Mouse (Mus musculus): ENCODE measurements around the gene Foxi3. TPM values are rescaled to one million over a fixed set of nuclear protein-coding genes. Genes with fewer than 3 reads are reported as not detected.

Foxi3 gene
- not detected in 2 replicates for polyA plus RNA-seq (2012; ENCODE audit: insufficient read depth, insufficient read length, low replicate concordance, missing spikeins)

- Histone ChIP-seq H3K27ac (ENCODE audit: insufficient read depth, low read depth, low read length) (no peak within 1 kb of the TSS), H3K4me1 (ENCODE audit: control insufficient read depth, insufficient read depth, low read length) (peaks cover 12% of the 10 kb centered on the region), H3K4me3 (ENCODE audit: insufficient read depth, low read depth, low read length) (peak within 1 kb of the TSS; percentile 3; the same call in 1 of the 2 replicates)
- 2% methylated on average over 67 of the region's 67 CpGs for WGBS
- TF ChIP-seq POLR2A (IDR thresholded peaks at IDR 0.05; ENCODE audit: insufficient read depth, low read depth, low read length) (no peak), CTCF (IDR thresholded peaks at IDR 0.05; ENCODE audit: insufficient read depth, low read depth, low read length) (no peak)
Measured at GRCm38 (mm10) chr6:70956285-70956912, at the start of gene Foxi3. Gene Foxi3, plus strand, starts transcription at chr6:70956531.

GRCm38 (mm10) chr6:70909572-70909971 is 46.8 kb upstream of the Foxi3 start:
- H3K4me3 ChIP-seq (ENCODE audit: insufficient read depth, low read depth, low read length), result no peak overlapping the region
- no peak for TF ChIP-seq CTCF (IDR thresholded peaks at IDR 0.05; ENCODE audit: insufficient read depth, low read depth, low read length)
- TF ChIP-seq POLR2A (IDR thresholded peaks at IDR 0.05; ENCODE audit: insufficient read depth, low read depth, low read length), result no peak
- WGBS, result 96% methylated on average over 7 of the region's 7 CpGs
- no peak overlapping the region for H3K27ac ChIP-seq (ENCODE audit: insufficient read depth, low read depth, low read length)
- no peaks in the 10 kb centered on the region; the same call in 1 of the 2 replicates for H3K4me1 ChIP-seq (ENCODE audit: control insufficient read depth, insufficient read depth, low read length)

GRCm38 (mm10) chr6:70910285-70910684 is 46.0 kb upstream of the Foxi3 start:
- Histone ChIP-seq H3K4me3 (ENCODE audit: insufficient read depth, low read depth, low read length) (no peak overlapping the region), H3K27ac (ENCODE audit: insufficient read depth, low read depth, low read length) (no peak overlapping the region), H3K4me1 (ENCODE audit: control insufficient read depth, insufficient read depth, low read length) (no peaks in the 10 kb centered on the region; the same call in 1 of the 2 replicates)
- no peak for TF ChIP-seq CTCF (IDR thresholded peaks at IDR 0.05; ENCODE audit: insufficient read depth, low read depth, low read length)
- TF ChIP-seq POLR2A (IDR thresholded peaks at IDR 0.05; ENCODE audit: insufficient read depth, low read depth, low read length), result no peak
- 77% methylated on average over 4 of the region's 4 CpGs for WGBS

DNA sequence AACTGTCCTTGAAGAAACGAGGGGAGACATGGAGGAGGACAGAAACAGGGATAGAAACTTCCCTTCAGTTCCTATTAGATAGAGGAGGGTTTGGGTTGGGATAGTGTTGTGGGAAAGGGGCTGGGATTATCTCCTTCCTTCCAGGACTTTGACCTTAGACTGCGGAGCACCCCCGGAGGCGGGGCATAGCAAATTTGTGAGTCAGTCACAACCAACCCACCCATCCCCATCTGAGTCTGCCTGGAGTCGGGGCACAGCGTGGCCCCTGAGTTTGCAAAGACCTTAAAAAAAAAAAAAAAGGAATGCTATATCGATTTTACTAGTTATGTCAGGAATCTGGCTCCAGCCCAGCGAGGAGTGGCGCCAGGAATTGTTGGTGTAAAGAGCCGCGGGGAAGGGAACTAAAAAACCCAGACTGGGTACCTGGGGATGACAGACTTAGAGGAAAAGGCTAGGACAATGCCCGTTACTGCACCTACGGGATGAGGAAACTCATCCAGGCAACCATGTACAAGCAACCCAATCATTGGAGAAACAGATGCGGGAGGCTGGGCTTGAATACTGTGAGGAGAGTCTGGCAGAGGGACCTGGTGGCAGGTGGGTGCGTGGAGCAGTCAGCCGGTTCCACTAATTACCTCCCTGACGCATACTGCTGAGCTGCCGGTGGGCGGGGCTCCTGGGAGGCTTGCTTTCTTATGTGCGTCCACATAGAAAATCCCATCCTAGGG is 44.5 kb upstream of the Foxi3 start:
- Histone ChIP-seq H3K27ac (ENCODE audit: insufficient read depth, low read depth, low read length) (no peak overlapping the region), H3K4me3 (ENCODE audit: insufficient read depth, low read depth, low read length) (no peak overlapping the region), H3K4me1 (ENCODE audit: control insufficient read depth, insufficient read depth, low read length) (no peaks in the 10 kb centered on the region; the same call in 1 of the 2 replicates)
- no peak for TF ChIP-seq CTCF (IDR thresholded peaks at IDR 0.05; ENCODE audit: insufficient read depth, low read depth, low read length)
- no peak for TF ChIP-seq POLR2A (IDR thresholded peaks at IDR 0.05; ENCODE audit: insufficient read depth, low read depth, low read length)
- WGBS, result 9% methylated on average over 20 of the region's 20 CpGs

DNA sequence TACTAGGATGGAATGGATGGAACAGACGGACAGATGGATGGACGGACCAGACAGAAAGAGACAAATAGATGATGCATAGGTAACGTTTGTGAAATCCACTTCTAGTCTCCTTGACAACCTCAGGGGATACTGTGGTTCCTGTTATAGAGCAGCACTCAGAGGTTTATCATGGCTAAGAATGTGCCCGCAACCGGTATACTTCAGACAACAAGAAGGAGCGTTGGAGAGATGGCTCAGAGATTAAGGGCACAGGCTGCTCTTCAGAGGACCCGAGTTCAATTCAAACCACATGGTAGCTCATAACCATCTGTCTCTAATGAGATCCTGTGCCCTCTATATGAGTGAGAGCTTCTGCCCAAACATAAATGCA is 44.0 kb upstream of the Foxi3 start:
- WGBS, result 67% methylated on average over 7 of the region's 7 CpGs
- TF ChIP-seq POLR2A (IDR thresholded peaks at IDR 0.05; ENCODE audit: insufficient read depth, low read depth, low read length) (no peak), CTCF (IDR thresholded peaks at IDR 0.05; ENCODE audit: insufficient read depth, low read depth, low read length) (no peak)
- no peak overlapping the region for H3K4me3 ChIP-seq (ENCODE audit: insufficient read depth, low read depth, low read length)
- no peaks in the 10 kb centered on the region; the same call in 1 of the 2 replicates for H3K4me1 ChIP-seq (ENCODE audit: control insufficient read depth, insufficient read depth, low read length)
- no peak overlapping the region for H3K27ac ChIP-seq (ENCODE audit: insufficient read depth, low read depth, low read length)

DNA sequence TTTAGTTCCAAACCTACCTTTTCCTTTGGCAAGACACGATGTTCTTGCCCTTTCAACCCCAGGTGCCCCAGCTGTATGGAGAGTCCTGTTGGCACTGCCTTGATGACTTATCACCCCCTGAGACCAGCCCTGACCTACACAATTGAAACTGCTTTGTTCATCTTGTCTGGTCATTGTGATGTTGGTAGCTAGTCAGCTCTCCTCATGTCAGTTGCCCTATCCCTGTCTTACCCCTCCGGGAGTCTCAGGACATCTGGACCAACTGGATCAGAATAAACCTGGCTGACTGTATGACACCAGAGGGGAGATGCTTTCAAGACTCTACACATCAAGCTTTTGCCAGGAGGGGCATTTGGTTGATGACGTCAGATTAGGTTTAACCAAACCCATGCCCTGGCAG is 37.5 kb upstream of the Foxi3 start, which contains the start of gene Tex37:
TSS of gene Tex37 (minus strand) at position 101 of the 400 bp plus-strand sequence.
- 89% methylated on average over 3 of the region's 3 CpGs for WGBS
- H3K4me3 ChIP-seq (ENCODE audit: insufficient read depth, low read depth, low read length), result no peak within 1 kb of the TSS
- H3K27ac ChIP-seq (ENCODE audit: insufficient read depth, low read depth, low read length), result no peak within 1 kb of the TSS
- H3K4me1 ChIP-seq (ENCODE audit: control insufficient read depth, insufficient read depth, low read length), result peaks cover 6% of the 10 kb centered on the region; the same call in 1 of the 2 replicates
- TF ChIP-seq POLR2A (IDR thresholded peaks at IDR 0.05; ENCODE audit: insufficient read depth, low read depth, low read length) (no peak), CTCF (IDR thresholded peaks at IDR 0.05; ENCODE audit: insufficient read depth, low read depth, low read length) (no peak)

- TF ChIP-seq CTCF (IDR thresholded peaks at IDR 0.05; ENCODE audit: insufficient read depth, low read depth, low read length) (peak; percentile 49; the same call in 1 of the 2 replicates), POLR2A (IDR thresholded peaks at IDR 0.05; ENCODE audit: insufficient read depth, low read depth, low read length) (no peak)
- WGBS, result 22% methylated on average over 22 of the region's 22 CpGs
- H3K4me1 ChIP-seq (ENCODE audit: control insufficient read depth, insufficient read depth, low read length), result peaks cover 6% of the 10 kb centered on the region; the same call in 1 of the 2 replicates
- H3K27ac ChIP-seq (ENCODE audit: insufficient read depth, low read depth, low read length), result no peak overlapping the region
- no peak overlapping the region for H3K4me3 ChIP-seq (ENCODE audit: insufficient read depth, low read depth, low read length)
Measured at GRCm38 (mm10) chr6:70921274-70922074, 34.9 kb upstream of the Foxi3 start.

DNA sequence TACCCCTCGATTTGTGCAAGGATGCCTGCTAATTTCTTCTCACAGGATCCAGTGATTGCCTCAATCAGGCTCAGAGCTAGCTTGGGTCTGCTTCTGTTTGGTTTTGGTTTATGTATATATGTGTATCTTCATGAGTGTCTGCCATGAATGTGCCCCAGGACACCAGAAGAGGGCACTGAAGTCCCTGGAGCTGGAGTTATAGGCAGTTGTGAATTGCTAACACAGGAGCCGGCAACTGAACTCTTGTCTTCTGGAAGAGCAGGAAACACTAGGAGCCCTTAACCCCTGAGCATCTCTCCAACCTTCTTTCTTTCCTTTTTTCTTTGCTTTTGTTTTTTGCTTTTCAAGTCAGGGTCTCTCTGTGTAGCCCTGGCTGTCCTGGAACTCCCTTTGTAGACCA is 24.5 kb upstream of the Foxi3 start:
- TF ChIP-seq POLR2A (IDR thresholded peaks at IDR 0.05; ENCODE audit: insufficient read depth, low read depth, low read length) (no peak), CTCF (IDR thresholded peaks at IDR 0.05; ENCODE audit: insufficient read depth, low read depth, low read length) (no peak)
- H3K4me1 ChIP-seq (ENCODE audit: control insufficient read depth, insufficient read depth, low read length), result no peaks in the 10 kb centered on the region
- 89% methylated on average over 2 of the region's 2 CpGs for WGBS
- H3K27ac ChIP-seq (ENCODE audit: insufficient read depth, low read depth, low read length), result no peak overlapping the region
- H3K4me3 ChIP-seq (ENCODE audit: insufficient read depth, low read depth, low read length), result no peak overlapping the region

All from olfactory bulb, adult 2 months (tissue).